Mouse (Mus musculus) megakaryocyte, embryonic 14.5 days (primary cell): ENCODE results near the gene Rnpep.

Experiments used
- FLI1 ChIP-seq: IDR thresholded peaks from 2 replicates; pipeline ENCODE4 v1.6.1; 2012; ENCODE audit warnings: low read length, inconsistent platforms, mixed read lengths
- GATA1 ChIP-seq: IDR thresholded peaks from 3 replicates; pipeline ENCODE4 v1.6.1; 2012; ENCODE audit warnings: mixed read lengths, low read length, inconsistent platforms, borderline replicate concordance

DNA sequence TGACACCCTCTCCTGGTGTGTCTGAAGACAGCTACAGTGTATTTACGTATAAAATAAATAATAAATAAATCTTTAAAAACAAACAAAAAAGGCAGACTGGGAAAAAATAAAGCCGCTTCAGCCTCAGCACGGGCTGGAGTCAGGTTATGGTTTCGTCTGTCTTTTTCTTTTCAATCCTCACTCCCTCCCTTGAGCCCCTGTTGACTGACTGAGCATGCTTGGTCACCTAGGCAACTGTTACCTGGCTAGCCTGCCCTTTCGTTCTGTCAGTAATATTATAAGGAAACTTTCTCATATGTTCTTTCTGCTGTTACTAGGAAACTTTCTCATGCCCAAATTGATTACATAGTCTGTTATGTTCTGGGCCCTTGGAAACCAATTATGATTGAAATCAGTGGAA, 7.0 kb upstream of the Rnpep start:
- TF ChIP-seq GATA1 = no peak
- no peak for TF ChIP-seq FLI1
